Mouse (Mus musculus) limb, embryonic 12.5 days (tissue): ENCODE measurements around the gene 9530068E07Rik. TPM values are rescaled to one million over a fixed set of nuclear protein-coding genes. Genes with fewer than 3 reads are reported as not detected.

ENCODE experiments used
- ATAC-seq: fragments of 200-750 bp; cut with Nextera tagmentation; 2 replicates; pipeline ENCODE4 v1.8.0; 2017; ENCODE audit warnings: low read depth, moderate TSS enrichment; ENCODE audit not compliant: insufficient number of reproducible peaks, insufficient read depth, low FRiP score, low TSS enrichment
- H3K27ac ChIP-seq: fragments of 300-500 bp; sonication (generic); 2 replicates; pipeline ENCODE4 v1.5.1; 2016; ENCODE audit warnings: mild to moderate bottlenecking, moderate library complexity
- H3K27me3 ChIP-seq: fragments of 300-500 bp; sonication (generic); 2 replicates; pipeline ENCODE4 v1.6.1; 2016; ENCODE audit warnings: mild to moderate bottlenecking, moderate library complexity
- H3K36me3 ChIP-seq: fragments of 300-500 bp; sonication (generic); 2 replicates; pipeline ENCODE4 v1.6.1; 2016; ENCODE audit warnings: mild to moderate bottlenecking, moderate library complexity
- H3K4me1 ChIP-seq: fragments of 300-500 bp; sonication (generic); replicated peaks from 2 replicates; pipeline ENCODE4 v1.6.1; 2016
- H3K4me2 ChIP-seq: fragments of 300-500 bp; sonication (generic); 2 replicates; pipeline ENCODE4 v1.6.1; 2016; ENCODE audit warnings: mild to moderate bottlenecking, moderate library complexity
- H3K4me3 ChIP-seq: fragments of 300-500 bp; sonication (generic); replicated peaks from 2 replicates; pipeline ENCODE4 v1.5.1; 2016; ENCODE audit warnings: mild to moderate bottlenecking
- H3K9ac ChIP-seq: fragments of 300-500 bp; sonication (generic); replicated peaks from 2 replicates; pipeline ENCODE4 v1.6.1; 2016; ENCODE audit warnings: mild to moderate bottlenecking, moderate library complexity
- H3K9me3 ChIP-seq: fragments of 300-500 bp; sonication (generic); 2 replicates; pipeline ENCODE4 v1.6.1; 2016; ENCODE audit warnings: mild to moderate bottlenecking, moderate library complexity
- WGBS: fragments of 180-500 bp; shearing (Covaris S2); methylation state at CpG from one replicate; pipeline ENCODE4 v1.1.7; 2016; 5-methylcytosine and 5-hydroxymethylcytosine counted together
- polyA plus RNA-seq: library from polyadenylated mRNA; unstranded; fragments of >200 nt; fragmentation: Nextera tagmentation; extraction: Ambion mirVana; gene quantifications from 2 replicates; pipeline ENCODE4 v1.2.1, GENCODE M21; 2016

Gene 9530068E07Rik
- polyA plus RNA-seq, 1 experiment from 2014 or later = 161 TPM

DNA sequence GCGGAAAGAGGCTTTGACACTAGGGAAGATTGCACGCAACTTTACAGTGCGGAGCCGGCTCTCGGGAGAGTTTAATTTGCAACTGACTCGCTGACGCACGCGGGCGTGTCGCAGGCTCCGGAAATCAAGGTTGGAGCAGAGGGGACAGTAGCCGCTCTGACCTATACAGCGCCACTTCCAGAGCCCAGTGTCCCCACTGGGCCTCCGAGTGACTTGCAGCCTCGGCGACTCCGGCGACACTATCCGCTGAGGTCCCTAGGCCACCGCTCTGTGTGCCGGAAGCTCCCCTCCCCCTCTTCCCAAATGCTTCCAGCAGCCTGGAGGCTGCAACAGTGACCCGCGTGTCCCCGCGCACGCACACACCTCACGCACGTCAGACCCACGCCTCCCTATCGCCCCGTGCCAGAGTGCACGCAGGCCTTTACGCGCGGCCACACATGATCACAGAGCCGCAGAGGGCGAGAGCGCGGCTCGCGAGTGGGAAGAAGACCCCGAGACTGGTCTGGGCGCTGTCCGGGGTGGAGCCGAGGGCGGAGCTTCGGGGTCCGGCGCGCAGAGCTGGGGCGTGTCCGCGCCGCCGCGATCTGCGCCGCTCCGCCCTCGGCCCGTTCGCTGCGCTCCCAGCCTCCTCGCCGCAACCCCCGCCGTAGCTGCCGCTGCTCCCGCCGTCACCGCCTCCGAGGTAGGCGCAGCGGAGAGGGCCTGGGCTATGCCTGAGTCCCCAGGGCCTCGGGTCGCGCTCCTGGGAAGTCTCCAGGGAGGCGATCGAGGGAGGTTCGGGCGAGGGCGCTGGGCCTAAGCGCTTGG lies 35.6 kb upstream of the 9530068E07Rik start, which contains the start of gene Vdac1:
Gene Vdac1, plus strand, starts transcription at position 390 of the 807 bp plus-strand sequence.
- peaks cover 45% of the 10 kb centered on the region for H3K4me1 ChIP-seq
- peak; percentile 89 for ATAC-seq
- no peaks in the 10 kb centered on the region for H3K27me3 ChIP-seq
- peak within 1 kb of the TSS; percentile 79 for H3K4me3 ChIP-seq
- no peaks in the 10 kb centered on the region for H3K9me3 ChIP-seq
- H3K9ac ChIP-seq = peak within 1 kb of the TSS; percentile 92
- peak within 1 kb of the TSS; percentile 89 for H3K27ac ChIP-seq
- H3K36me3 ChIP-seq = no peaks in the 10 kb centered on the region
- under 1% methylated on average over 84 of the region's 84 CpGs for WGBS
- H3K4me2 ChIP-seq = peak within 1 kb of the TSS; percentile 88

DNA sequence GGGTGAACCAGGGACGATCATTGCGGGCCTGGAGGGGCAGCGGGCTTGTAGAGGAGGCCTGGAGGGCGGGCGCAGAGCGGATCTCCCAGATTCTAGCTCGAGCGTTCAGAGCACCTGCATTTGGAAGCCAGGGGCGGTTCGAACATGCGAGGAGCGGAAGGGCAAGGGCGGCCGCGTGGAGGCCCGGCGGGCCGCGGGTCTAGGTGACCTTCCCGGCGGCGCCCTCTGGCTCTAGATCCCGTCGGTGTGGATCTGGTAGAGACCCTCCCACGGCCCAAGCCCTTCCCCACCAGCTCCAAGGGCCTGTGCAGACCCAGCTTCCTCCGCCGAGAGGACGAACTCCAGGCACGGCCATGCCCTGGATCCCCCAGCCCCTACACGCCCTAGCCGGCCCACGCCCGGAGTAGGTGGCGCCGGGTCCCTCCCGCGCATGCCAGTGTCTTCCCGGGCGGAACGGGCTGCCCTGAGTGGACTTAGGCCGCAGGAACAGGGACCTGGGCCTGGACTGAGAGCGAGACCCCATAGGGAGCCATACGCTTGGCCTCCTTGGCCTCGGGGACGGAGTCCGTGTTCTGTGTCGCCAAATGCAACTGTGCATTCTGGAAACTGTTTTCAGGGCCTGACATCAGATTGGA lies 34.8 kb upstream of the 9530068E07Rik start:
- Histone ChIP-seq H3K27me3 (no peaks in the 10 kb centered on the region), H3K27ac (peak overlapping the region; percentile 89), H3K9ac (peak overlapping the region; percentile 92), H3K4me3 (peak overlapping the region; percentile 79), H3K9me3 (no peaks in the 10 kb centered on the region), H3K36me3 (no peaks in the 10 kb centered on the region), H3K4me1 (peaks cover 49% of the 10 kb centered on the region), H3K4me2 (peak overlapping the region; percentile 88)
- under 1% methylated on average over 47 of the region's 47 CpGs for WGBS
- peak; percentile 8; the same call in 1 of the 2 replicates for ATAC-seq

- WGBS = 93% methylated on average over 2 of the region's 2 CpGs
- H3K4me2 ChIP-seq = no peak overlapping the region
- H3K36me3 ChIP-seq = no peaks in the 10 kb centered on the region
- H3K4me3 ChIP-seq = no peak overlapping the region
- H3K27ac ChIP-seq = peak overlapping the region; percentile 72; the same call in 1 of the 2 replicates
- no peaks in the 10 kb centered on the region for H3K9me3 ChIP-seq
- ATAC-seq = no peak
- no peaks in the 10 kb centered on the region for H3K27me3 ChIP-seq
- no peak overlapping the region; the same call in 1 of the 2 replicates for H3K9ac ChIP-seq
- peaks cover 52% of the 10 kb centered on the region for H3K4me1 ChIP-seq
Measured at GRCm38 (mm10) chr11:52364376-52364775, 31.9 kb upstream of the 9530068E07Rik start.

- Histone ChIP-seq H3K27ac (peak overlapping the region; percentile 72), H3K4me3 (no peak overlapping the region), H3K4me2 (0 out of 2 replicates have a peak overlapping the region, but pooled peaks have one; percentile 13), H3K27me3 (no peaks in the 10 kb centered on the region), H3K4me1 (peaks cover 50% of the 10 kb centered on the region), H3K9ac (no peak overlapping the region; the same call in 1 of the 2 replicates), H3K36me3 (no peaks in the 10 kb centered on the region), H3K9me3 (no peaks in the 10 kb centered on the region)
- no peak for ATAC-seq
- 59% methylated on average over 1 of the region's 1 CpGs for WGBS
Measured at GRCm38 (mm10) chr11:52365143-52365542, 31.1 kb upstream of the 9530068E07Rik start.

GRCm38 (mm10) chr11:52366358-52366757 lies 29.9 kb upstream of the 9530068E07Rik start:
- Histone ChIP-seq H3K4me2 (no peak overlapping the region), H3K4me3 (no peak overlapping the region), H3K36me3 (no peaks in the 10 kb centered on the region), H3K9ac (no peak overlapping the region), H3K9me3 (no peaks in the 10 kb centered on the region), H3K4me1 (peaks cover 58% of the 10 kb centered on the region), H3K27ac (no peak overlapping the region), H3K27me3 (no peaks in the 10 kb centered on the region)
- 84% methylated on average over 5 of the region's 5 CpGs for WGBS
- no peak for ATAC-seq

GRCm38 (mm10) chr11:52368176-52368985 lies 27.8 kb upstream of the 9530068E07Rik start:
- Histone ChIP-seq H3K9me3 (no peaks in the 10 kb centered on the region), H3K36me3 (no peaks in the 10 kb centered on the region), H3K27me3 (no peaks in the 10 kb centered on the region), H3K9ac (no peak overlapping the region), H3K4me2 (no peak overlapping the region), H3K4me1 (peaks cover 41% of the 10 kb centered on the region), H3K4me3 (no peak overlapping the region), H3K27ac (0 out of 2 replicates have a peak overlapping the region, but pooled peaks have one; percentile 25)
- ATAC-seq = no peak
- 78% methylated on average over 10 of the region's 10 CpGs for WGBS

DNA sequence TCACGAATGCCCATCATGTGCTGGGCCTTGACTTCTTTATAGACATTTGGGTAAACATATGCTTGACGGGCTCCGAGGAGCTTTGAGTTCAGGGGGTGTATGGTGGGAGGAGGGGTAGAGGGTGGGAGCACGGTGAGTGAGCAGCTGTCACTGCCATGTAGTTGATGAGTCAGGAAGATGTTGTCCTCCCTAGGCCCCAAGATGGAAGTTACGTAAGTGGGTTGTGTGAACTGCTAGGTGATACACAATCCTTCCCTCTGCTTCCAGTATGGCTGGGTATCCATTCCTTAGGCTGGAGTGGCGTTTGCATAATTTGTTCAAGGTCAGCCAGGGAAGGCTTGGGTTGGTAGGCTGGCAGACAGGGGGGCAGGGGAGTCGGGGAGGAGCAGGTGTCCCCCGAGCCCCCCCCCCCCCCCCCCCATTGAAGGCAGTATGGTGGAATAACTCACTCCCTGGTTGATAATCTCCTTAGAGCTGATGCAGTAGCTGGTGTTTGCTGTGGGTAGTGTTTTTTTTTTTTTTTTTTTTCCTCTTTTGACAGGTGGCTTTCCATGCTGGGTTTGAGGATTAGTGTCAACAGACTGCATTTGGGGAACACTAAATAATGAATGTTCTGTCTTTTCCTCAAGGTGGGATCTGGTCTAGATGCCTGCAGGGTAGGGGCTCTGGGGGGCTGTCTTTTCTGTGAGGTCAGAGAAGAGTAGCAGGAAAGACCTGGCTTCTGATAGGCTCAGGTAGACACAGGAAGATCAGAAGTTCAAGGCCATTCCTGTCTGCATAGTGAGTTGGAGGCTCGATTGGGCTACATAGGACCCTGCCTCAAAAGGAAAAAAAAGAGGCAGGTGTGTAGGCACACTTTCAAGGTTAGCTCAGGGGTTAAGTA lies 26.7 kb upstream of the 9530068E07Rik start:
- Histone ChIP-seq H3K9me3 (no peaks in the 10 kb centered on the region), H3K36me3 (peaks cover 4% of the 10 kb centered on the region; the same call in 1 of the 2 replicates), H3K27me3 (no peaks in the 10 kb centered on the region), H3K27ac (0 out of 2 replicates have a peak overlapping the region, but pooled peaks have one; percentile 25), H3K4me3 (no peak overlapping the region), H3K4me2 (no peak overlapping the region), H3K9ac (no peak overlapping the region), H3K4me1 (peaks cover 30% of the 10 kb centered on the region)
- 90% methylated on average over 9 of the region's 9 CpGs for WGBS
- no peak for ATAC-seq

DNA sequence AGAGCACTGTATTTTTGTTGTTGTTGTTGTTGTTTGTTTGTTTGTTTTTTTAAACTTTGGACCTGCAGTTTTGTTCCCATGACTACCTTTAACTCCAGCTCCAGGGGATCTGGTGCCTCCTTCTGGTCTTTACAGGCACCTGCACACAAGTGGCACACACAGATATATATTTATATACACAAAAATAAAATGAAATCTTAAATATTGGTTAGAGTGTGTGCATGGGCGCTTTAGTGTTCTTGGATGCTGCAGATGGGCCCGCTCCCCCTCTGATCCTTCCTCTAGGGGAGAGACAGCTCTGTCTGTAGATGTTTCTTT lies 26.1 kb upstream of the 9530068E07Rik start:
- no peaks in the 10 kb centered on the region for H3K9me3 ChIP-seq
- H3K9ac ChIP-seq = no peak overlapping the region
- no peak overlapping the region for H3K4me2 ChIP-seq
- H3K36me3 ChIP-seq = peaks cover 9% of the 10 kb centered on the region
- H3K27me3 ChIP-seq = no peaks in the 10 kb centered on the region
- no peak overlapping the region for H3K4me3 ChIP-seq
- ATAC-seq = no peak
- H3K4me1 ChIP-seq = peaks cover 24% of the 10 kb centered on the region
- H3K27ac ChIP-seq = 0 out of 2 replicates have a peak overlapping the region, but pooled peaks have one; percentile 25
- 95% methylated on average over 2 of the region's 2 CpGs for WGBS

DNA sequence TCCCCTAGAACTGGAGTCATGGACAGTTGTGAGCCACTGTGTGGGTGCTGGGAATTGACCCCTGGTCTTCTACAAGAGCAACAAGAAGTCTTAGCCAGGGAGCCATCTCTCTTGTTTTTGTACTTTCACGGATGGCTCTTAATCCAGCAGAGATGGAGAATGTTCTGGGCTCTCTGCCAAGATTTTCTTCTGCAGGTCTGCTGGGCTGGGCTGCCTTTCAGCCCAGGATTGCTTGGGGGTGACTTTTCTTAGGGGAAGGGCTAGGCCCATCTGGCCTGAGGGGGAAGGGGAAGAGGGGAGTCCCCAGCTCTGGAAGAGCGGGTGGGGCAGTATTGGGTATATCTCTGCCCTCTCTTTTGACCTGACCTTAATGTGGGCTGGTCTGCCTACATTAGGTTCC lies 25.7 kb upstream of the 9530068E07Rik start:
- peaks cover 13% of the 10 kb centered on the region for H3K36me3 ChIP-seq
- H3K27me3 ChIP-seq = no peaks in the 10 kb centered on the region
- no peak overlapping the region for H3K4me2 ChIP-seq
- 39% methylated on average over 2 of the region's 2 CpGs for WGBS
- no peak overlapping the region for H3K9ac ChIP-seq
- peak overlapping the region; percentile 25; the same call in 1 of the 2 replicates for H3K27ac ChIP-seq
- H3K4me3 ChIP-seq = no peak overlapping the region
- ATAC-seq = no peak
- peaks cover 20% of the 10 kb centered on the region for H3K4me1 ChIP-seq
- no peaks in the 10 kb centered on the region for H3K9me3 ChIP-seq

GRCm38 (mm10) chr11:52373841-52374240 lies 22.4 kb upstream of the 9530068E07Rik start:
- Histone ChIP-seq H3K36me3 (peaks cover 44% of the 10 kb centered on the region), H3K9me3 (no peaks in the 10 kb centered on the region), H3K4me1 (peaks cover 14% of the 10 kb centered on the region), H3K4me2 (no peak overlapping the region), H3K27me3 (no peaks in the 10 kb centered on the region), H3K27ac (no peak overlapping the region), H3K9ac (no peak overlapping the region), H3K4me3 (no peak overlapping the region)
- 79% methylated on average over 7 of the region's 7 CpGs for WGBS
- no peak for ATAC-seq
